9 mouse cellular contexts compared by ENCODE assay signal in the genomic region with DNA sequence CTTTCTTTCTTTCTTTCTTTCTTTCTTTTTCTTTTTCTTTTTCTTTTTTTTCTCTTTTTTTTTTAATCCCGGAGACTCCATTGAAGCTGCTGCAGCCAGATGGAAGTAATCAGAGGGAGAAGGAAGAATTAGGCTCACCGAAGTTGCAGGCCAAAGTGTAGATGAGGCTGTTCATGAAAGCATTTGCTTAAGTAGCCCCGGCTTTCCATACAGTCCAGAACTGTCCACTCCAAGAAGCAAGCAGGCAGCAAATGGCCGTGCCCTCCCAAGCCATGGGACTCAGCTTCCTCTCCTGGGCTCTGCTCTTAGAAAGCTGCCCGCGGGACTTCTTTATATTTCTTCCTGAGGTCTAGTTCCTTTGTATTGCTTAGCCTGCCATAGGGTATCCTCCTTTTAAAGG. TPM values are rescaled to one million over a fixed set of nuclear protein-coding genes. Genes with fewer than 3 reads are reported as not detected.
DNase-seq lines count a peak whose midpoint lies in the region; ATAC-seq and TF ChIP-seq lines count a peak whose summit lies in the region.
"Had no signal": no experiment of that assay in that cellular context is flagged by ENCODE, and none has a peak within 500 bp of the region (broad histone marks: within the 10 kb centered on the region; RNA-seq: fewer than 3 reads in every experiment).

No protein-coding gene starts in this region.

- 43% methylated on average over 6 of the region's 6 CpGs for WGBS in heart, embryonic 14.5 days
- 42% methylated on average over 6 of the region's 6 CpGs for WGBS in heart, adult 2 months
- WGBS in embryonic facial prominence, embryonic 12.5 days, result 15% methylated on average over 6 of the region's 6 CpGs
- 23% methylated on average over 6 of the region's 6 CpGs for WGBS in intestine, embryonic 16.5 days

- TF ChIP-seq EP300 in heart, adult 2 months (IDR thresholded peaks at IDR 0.05; ENCODE audit: insufficient read depth, low read depth, low read length), result no peak

- intact Hi-C loops in heart, adult 2 months (cut with DNase I), result loop anchor here (5.0 kb wide), 1 partner anchor 72 kb away; no protein-coding TSS in a partner anchor

- no peak for DNase-seq in heart, adult 2 months
- DNase-seq in neural tube, embryonic 10.5 days (ENCODE audit: extremely low spot score, low spot score), result peak; percentile 36
- no peak for DNase-seq in cerebellum, adult 11-12 months
- no peak for DNase-seq in cerebellum, postnatal 4 days (ENCODE audit: low spot score in 2 of 2)

- no peaks in the 10 kb centered on the region for H3K9me3 ChIP-seq in heart, embryonic 14.5 days (ENCODE audit: control insufficient read depth, low read length)
- H3K9me3 ChIP-seq in embryonic facial prominence, embryonic 12.5 days, result no peaks in the 10 kb centered on the region
- no peaks in the 10 kb centered on the region for H3K9me3 ChIP-seq in intestine, embryonic 16.5 days (ENCODE audit: control insufficient read depth, low read length)

- peak overlapping the region in 1 of 2 experiments; percentile 62; a peak in 2 of 4 replicates for H3K4me3 ChIP-seq in heart, embryonic 14.5 days (ENCODE audit: control insufficient read depth in 1 of 2, insufficient read depth in 1 of 2, low read depth in 1 of 2, low read length in 2 of 2)
- no peak overlapping the region for H3K4me3 ChIP-seq in heart, adult 2 months
- peak overlapping the region; percentile 69 for H3K4me3 ChIP-seq in embryonic facial prominence, embryonic 12.5 days
- peak overlapping the region; percentile 63 for H3K4me3 ChIP-seq in intestine, embryonic 16.5 days (ENCODE audit: low read length)

- H3K4me1 ChIP-seq in heart, embryonic 14.5 days (ENCODE audit: control insufficient read depth in 2 of 2, insufficient read depth in 2 of 2, low read length in 2 of 2), result peaks cover 7 to 10% of the 10 kb centered on the region in 2 experiments
- no peaks in the 10 kb centered on the region for H3K4me1 ChIP-seq in heart, adult 2 months (ENCODE audit: control insufficient read depth, insufficient read depth, low read length)
- H3K4me1 ChIP-seq in embryonic facial prominence, embryonic 12.5 days, result peaks cover 34% of the 10 kb centered on the region
- peaks cover 28% of the 10 kb centered on the region for H3K4me1 ChIP-seq in intestine, embryonic 16.5 days (ENCODE audit: control insufficient read depth, insufficient read depth, low read length)

- ATAC-seq in heart, embryonic 14.5 days (ENCODE audit: insufficient number of reproducible peaks, insufficient read depth, low FRiP score, low read depth), result no peak
- no peak for ATAC-seq in embryonic facial prominence, embryonic 12.5 days (ENCODE audit: insufficient number of reproducible peaks, insufficient read depth, low FRiP score, low TSS enrichment)
- ATAC-seq in intestine, embryonic 16.5 days, result no peak
- ATAC-seq in granulocyte monocyte progenitor cell, adult 5-6 weeks (replicated peaks; ENCODE audit: poor library complexity, severe bottlenecking), result no peak

- peaks cover 34% of the 10 kb centered on the region for H3K27me3 ChIP-seq in heart, embryonic 14.5 days (ENCODE audit: control insufficient read depth, insufficient read depth, low read length)
- H3K27me3 ChIP-seq in heart, adult 2 months (ENCODE audit: control insufficient read depth, insufficient read depth, low read length), result peaks cover 13% of the 10 kb centered on the region
- no peaks in the 10 kb centered on the region for H3K27me3 ChIP-seq in embryonic facial prominence, embryonic 12.5 days
- H3K27me3 ChIP-seq in intestine, embryonic 16.5 days (replicated peaks; ENCODE audit: control insufficient read depth, insufficient read depth, low read length), result peaks cover 10% of the 10 kb centered on the region

- peak overlapping the region; percentile 97 for H3K4me2 ChIP-seq in heart, embryonic 14.5 days (ENCODE audit: low read length)
- peak overlapping the region; percentile 77 for H3K4me2 ChIP-seq in embryonic facial prominence, embryonic 12.5 days (replicated peaks)
- H3K4me2 ChIP-seq in intestine, embryonic 16.5 days (ENCODE audit: low read depth, low read length), result peak overlapping the region; percentile 96

- no peak for TF ChIP-seq CTCF in heart, adult 2 months (IDR thresholded peaks at IDR 0.05)

- no peak overlapping the region for H3K27ac ChIP-seq in heart, embryonic 14.5 days (replicated peaks in 1 of 2; ENCODE audit: control insufficient read depth in 1 of 2, insufficient read depth in 1 of 2, low read depth in 2 of 2, low read length in 2 of 2)
- H3K27ac ChIP-seq in heart, adult 2 months, result no peak overlapping the region
- peak overlapping the region; percentile 99 for H3K27ac ChIP-seq in embryonic facial prominence, embryonic 12.5 days
- H3K27ac ChIP-seq in intestine, embryonic 16.5 days (ENCODE audit: low read length), result no peak overlapping the region

- no peak overlapping the region for H3K9ac ChIP-seq in heart, embryonic 14.5 days (ENCODE audit: low read length)
- H3K9ac ChIP-seq in heart, adult 2 months (ENCODE audit: low read depth, low read length), result no peak overlapping the region
- H3K9ac ChIP-seq in embryonic facial prominence, embryonic 12.5 days, result 0 out of 2 replicates have a peak overlapping the region, but pooled peaks have one; percentile 34
- H3K9ac ChIP-seq in intestine, embryonic 16.5 days (ENCODE audit: low read depth, low read length), result no peak overlapping the region

- no peaks in the 10 kb centered on the region for H3K36me3 ChIP-seq in heart, embryonic 14.5 days (ENCODE audit: control insufficient read depth, insufficient read depth, low read length)
- no peaks in the 10 kb centered on the region for H3K36me3 ChIP-seq in heart, adult 2 months (ENCODE audit: control insufficient read depth, insufficient read depth, low read length)
- H3K36me3 ChIP-seq in embryonic facial prominence, embryonic 12.5 days, result no peaks in the 10 kb centered on the region
- no peaks in the 10 kb centered on the region for H3K36me3 ChIP-seq in intestine, embryonic 16.5 days (ENCODE audit: control insufficient read depth, insufficient read depth, low read length)

- TF ChIP-seq POLR2A in heart, adult 2 months (IDR thresholded peaks at IDR 0.05; ENCODE audit: insufficient read depth, low read depth, low read length), result no peak

- H3K79me2 ChIP-seq in heart, adult 2 months (replicated peaks; ENCODE audit: control insufficient read depth, insufficient read depth, low read length), result no peaks in the 10 kb centered on the region

RNA-seq across cellular contexts. Expression of gene Gli2, which starts 1.0 kb away (rescaled TPM):
- polyA plus RNA-seq in heart, embryonic 14.5 days (2014; fragmentation: Nextera tagmentation; extraction: Ambion mirVana), result 3.9 and 4.2 TPM in 2 replicates
- 1 to 10 TPM; 1.0 to 1.2 TPM for total RNA-seq in heart, adult 2 months (2021)
- polyA plus RNA-seq in heart, adult 2 months (2012; rRNA removed), result 2.1 and 2.6 TPM in 2 replicates
- polyA plus RNA-seq in embryonic facial prominence, embryonic 12.5 days (2016; fragmentation: Nextera tagmentation; extraction: Ambion mirVana), result 14.8 and 15.4 TPM in 2 replicates
- 4.4 and 5.4 TPM in 2 replicates for polyA plus RNA-seq in intestine, embryonic 16.5 days (2015; fragmentation: Nextera tagmentation; extraction: Ambion mirVana)
- total RNA-seq in granulocyte monocyte progenitor cell, adult 5-6 weeks (2014; fragmentation: Nextera tagmentation), result not detected in 2 replicates
- not detected in 2 replicates for total RNA-seq in granulocyte monocyte progenitor cell, adult 5-6 weeks (2017)
- polyA plus RNA-seq: erythroblast, embryonic 14.5 days had no signal
